ENCODE assay signal across 15 mouse cellular contexts in the genomic region with DNA sequence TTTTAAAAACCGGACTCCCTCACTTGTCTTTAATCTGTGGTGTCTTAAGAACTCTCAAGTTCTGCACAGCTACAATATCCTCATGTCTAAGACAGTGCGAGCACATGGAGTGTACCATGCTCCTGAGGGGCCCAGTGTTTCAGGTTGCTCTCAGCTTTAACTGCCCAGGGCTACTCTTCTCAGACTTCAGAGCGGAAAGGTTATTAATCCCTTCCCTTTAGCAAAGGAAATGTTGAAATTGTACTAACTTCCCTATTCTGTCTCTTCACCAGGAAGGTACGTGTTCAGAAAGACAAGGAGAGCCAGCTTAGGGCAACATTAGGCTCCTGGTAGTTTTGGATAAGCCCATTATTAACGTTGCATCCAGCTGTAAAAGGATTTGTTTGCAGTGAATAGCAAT. TPM values are rescaled to one million over a fixed set of nuclear protein-coding genes. Genes with fewer than 3 reads are reported as not detected.
"Had no signal": no experiment of that assay in that cellular context is flagged by ENCODE, and none has a peak within 500 bp of the region (broad histone marks: within the 10 kb centered on the region; RNA-seq: fewer than 3 reads in every experiment).

No protein-coding gene starts in this region.

- DNase-seq: lung, adult 18-20 months; lung, embryonic 14.5 days; lung, postnatal 10 days; lung, postnatal 4 days; midbrain, embryonic 14.5 days; retina, postnatal 1 day; right cerebral cortex, adult 18-20 months; right cerebral cortex, postnatal 25 days; right cerebral cortex, postnatal 4 days; spleen, adult 18-20 months; thymus, adult 2 months; thymus, postnatal 25 days had no signal

RNA-seq across cellular contexts. Expression of a gene that starts 43.0 kb away (rescaled TPM):
- total RNA-seq: megakaryocyte-erythroid progenitor cell, adult 5-6 weeks; midbrain, postnatal 0 days; monocyte, adult 5-6 weeks had no signal
